Comparison of ENCODE assay signal across 16 mouse cellular contexts in the genomic region with DNA sequence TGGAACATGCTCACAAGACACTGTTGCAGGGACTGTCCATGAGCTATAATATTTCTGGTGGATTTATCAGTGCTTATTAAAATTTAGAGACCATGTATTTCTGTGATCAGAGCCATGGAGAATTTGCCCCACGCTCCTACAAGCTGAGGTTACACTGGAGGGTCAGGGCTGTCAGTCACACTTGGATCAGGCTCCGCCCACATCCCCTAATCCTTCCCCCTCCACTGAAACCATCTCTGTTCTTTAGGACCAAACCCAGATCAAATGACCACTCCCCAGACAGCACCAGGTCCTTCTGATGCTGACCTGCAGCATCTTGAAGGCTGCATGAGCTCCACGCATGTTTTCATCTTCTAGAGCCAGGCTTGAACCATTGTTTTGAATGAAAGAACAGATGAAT.
A peak's percentile ranks its signal among the peaks of the same experiment; 100 is the strongest.
DNase-seq lines count a peak whose midpoint lies in the region; ATAC-seq and TF ChIP-seq lines count a peak whose summit lies in the region.
"Had no signal": no experiment of that assay in that cellular context is flagged by ENCODE, and none has a peak within 500 bp of the region (broad histone marks: within the 10 kb centered on the region; RNA-seq: fewer than 3 reads in every experiment).

No protein-coding gene starts in this region.

- H3K27ac ChIP-seq in heart, postnatal 0 days (ENCODE audit: low read depth) = peak overlapping the region; percentile 70; the same call in 1 of the 2 replicates
- H3K27ac ChIP-seq: embryonic facial prominence, embryonic 13.5 days; limb, embryonic 15.5 days had no signal

- TF ChIP-seq CTCF in heart, postnatal 0 days (IDR thresholded peaks at IDR 0.05; ENCODE audit: low read depth) = no peak

- peaks cover 36% of the 10 kb centered on the region for H3K4me1 ChIP-seq in heart, postnatal 0 days (ENCODE audit: control insufficient read depth, insufficient read depth)

- no peak for TF ChIP-seq EP300 in heart, postnatal 0 days (IDR thresholded peaks at IDR 0.05; ENCODE audit: low read depth)

- H3K36me3 ChIP-seq in heart, postnatal 0 days (replicated peaks; ENCODE audit: control insufficient read depth, insufficient read depth, low read length) = no peaks in the 10 kb centered on the region
- H3K36me3 ChIP-seq: embryonic facial prominence, embryonic 13.5 days; hindbrain, embryonic 12.5 days; limb, embryonic 15.5 days had no signal

- H3K4me3 ChIP-seq in heart, postnatal 0 days (ENCODE audit: low read depth, low read length) = no peak overlapping the region
- H3K4me3 ChIP-seq: embryonic facial prominence, embryonic 13.5 days; hindbrain, embryonic 12.5 days; limb, embryonic 15.5 days had no signal

- no peaks in the 10 kb centered on the region for H3K9me3 ChIP-seq in heart, postnatal 0 days (replicated peaks; ENCODE audit: control insufficient read depth, low read length)
- H3K9me3 ChIP-seq: embryonic facial prominence, embryonic 13.5 days; hindbrain, embryonic 12.5 days; limb, embryonic 15.5 days had no signal

- H3K27me3 ChIP-seq in heart, postnatal 0 days (ENCODE audit: control insufficient read depth, insufficient read depth, low read length) = no peaks in the 10 kb centered on the region
- H3K27me3 ChIP-seq: embryonic facial prominence, embryonic 13.5 days; hindbrain, embryonic 12.5 days; limb, embryonic 15.5 days had no signal

- WGBS in heart, postnatal 0 days = 80% methylated on average over 3 of the region's 3 CpGs

- ATAC-seq in heart, postnatal 0 days (ENCODE audit: insufficient read depth, low read depth) = no peak
- ATAC-seq: forebrain, embryonic 16.5 days; midbrain, embryonic 16.5 days had no signal

- H3K4me2 ChIP-seq in heart, postnatal 0 days (ENCODE audit: low read depth, low read length) = no peak overlapping the region
- H3K4me2 ChIP-seq: embryonic facial prominence, embryonic 13.5 days; hindbrain, embryonic 12.5 days; limb, embryonic 15.5 days had no signal

- DNase-seq in embryo, embryonic 10 days (ENCODE audit: low spot score) = peak; percentile 58
- no peak for DNase-seq in embryo, embryonic 11 days
- DNase-seq in heart, postnatal 0 days (ENCODE audit: low spot score) = no peak
- no peak for DNase-seq in heart, adult 8-10 months (ENCODE audit: low spot score)
- DNase-seq in kidney, postnatal 4 days = peak; percentile 21 to 52
- no peak for DNase-seq in kidney, postnatal 36 days
- DNase-seq in lung, postnatal 10 days = peak; percentile 16
- DNase-seq in lung, postnatal 14 days = no peak
- DNase-seq: cerebellum, postnatal 25 days; right cerebral cortex, adult 18-20 months; thymus, postnatal 36 days had no signal

- H3K9ac ChIP-seq in heart, postnatal 0 days (replicated peaks; ENCODE audit: low read depth, low read length) = no peak overlapping the region
- H3K9ac ChIP-seq: embryonic facial prominence, embryonic 13.5 days; hindbrain, embryonic 12.5 days; limb, embryonic 15.5 days had no signal

Comparison
In these comparisons a context has a peak if more than half of its experiments do, and no peak if none do; other contexts are left out.
1. DNase-seq: peak in embryo, embryonic 10 days (single experiment), kidney, postnatal 4 days (2 of 2) and lung, postnatal 10 days (single experiment); none in embryo, embryonic 11 days (single experiment), heart, postnatal 0 days (single experiment), heart, adult 8-10 months (single experiment), kidney, postnatal 36 days (0 of 2) and lung, postnatal 14 days (single experiment).